Mouse (Mus musculus): ENCODE measurements at regions not wholly inside any gene's neighbourhood (a gene's known extent, or its start where the extent isn't known, plus 50 kb on each side); places are given as distances from the start of the nearest gene placed in this dataset.

- no peak overlapping the region for H3K27ac ChIP-seq
- H3K4me1 ChIP-seq = peaks cover 13% of the 10 kb centered on the region
- H3K36me3 ChIP-seq = no peaks in the 10 kb centered on the region
- 63% methylated on average over 5 of the region's 5 CpGs for WGBS
- no peak for DNase-seq (ENCODE audit: low spot score)
- H3K4me3 ChIP-seq = no peak overlapping the region
- no peaks in the 10 kb centered on the region for H3K9me3 ChIP-seq
- H3K27me3 ChIP-seq (ENCODE audit: insufficient read depth, poor library complexity, severe bottlenecking) = no peaks in the 10 kb centered on the region
Measured at GRCm38 (mm10) chr9:115361191-115361590, 51.0 kb upstream of the Stt3b start.

GRCm38 (mm10) chr9:115361881-115362280 lies 51.7 kb upstream of the Stt3b start:
- Histone ChIP-seq H3K9me3 (no peaks in the 10 kb centered on the region), H3K36me3 (no peaks in the 10 kb centered on the region), H3K27ac (no peak overlapping the region), H3K27me3 (ENCODE audit: insufficient read depth, poor library complexity, severe bottlenecking) (no peaks in the 10 kb centered on the region), H3K4me1 (peaks cover 6% of the 10 kb centered on the region), H3K4me3 (no peak overlapping the region)
- DNase-seq (ENCODE audit: low spot score) = no peak
- WGBS = 87% methylated on average over 11 of the region's 11 CpGs

GRCm38 (mm10) chr9:115362486-115362885 lies 52.3 kb upstream of the Stt3b start:
- Histone ChIP-seq H3K27ac (no peak overlapping the region), H3K27me3 (ENCODE audit: insufficient read depth, poor library complexity, severe bottlenecking) (no peaks in the 10 kb centered on the region)
- 85% methylated on average over 4 of the region's 4 CpGs for WGBS

DNA sequence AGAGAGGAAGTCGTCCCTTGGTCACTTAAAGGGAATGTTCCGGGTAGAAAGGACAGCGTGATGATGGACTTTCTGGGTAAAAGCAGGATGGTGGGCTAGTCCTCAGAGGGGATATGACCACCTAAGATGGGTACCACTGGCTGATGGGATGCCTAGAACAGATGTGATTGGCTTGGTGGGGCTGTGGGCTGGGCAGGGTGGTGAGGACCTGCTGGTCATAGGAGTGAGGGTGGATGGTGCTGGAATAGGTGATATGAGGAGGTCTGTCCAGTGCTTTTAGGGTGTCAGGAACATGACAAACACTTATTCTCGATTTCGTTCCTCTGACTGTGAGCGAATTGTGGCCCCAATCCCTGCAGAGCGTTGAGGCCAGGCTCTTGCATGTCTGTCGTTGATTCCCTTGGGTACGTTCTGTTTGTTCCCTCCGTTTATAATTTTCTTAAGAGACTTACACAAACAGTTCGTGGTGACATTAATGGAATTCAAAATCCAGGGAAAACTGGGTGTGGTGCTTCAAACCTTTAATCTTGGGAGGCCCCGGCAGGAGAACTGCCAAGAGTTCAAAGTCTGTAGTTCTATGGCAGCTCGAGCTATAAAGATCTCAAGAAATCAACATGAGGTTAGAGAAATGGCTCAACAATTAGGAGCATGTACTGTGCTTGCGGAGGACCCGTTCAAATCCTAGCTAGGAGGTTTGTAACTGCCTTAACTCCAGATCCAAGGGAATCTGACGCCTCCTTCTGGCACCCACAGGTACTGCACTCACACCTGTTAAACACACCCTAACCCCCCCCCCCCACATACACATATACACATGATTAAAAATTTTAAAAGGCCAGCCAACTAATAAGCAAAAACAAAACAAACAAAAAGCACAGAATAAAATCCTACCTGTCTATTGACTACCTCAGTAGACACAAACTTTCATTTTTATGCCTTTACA lies 55.0 kb upstream of the Stt3b start:
- Histone ChIP-seq H3K4me1 (no peaks in the 10 kb centered on the region), H3K36me3 (no peaks in the 10 kb centered on the region), H3K4me3 (no peak overlapping the region), H3K27me3 (ENCODE audit: insufficient read depth, poor library complexity, severe bottlenecking) (no peaks in the 10 kb centered on the region), H3K9me3 (no peaks in the 10 kb centered on the region), H3K27ac (no peak overlapping the region)
- WGBS = 91% methylated on average over 16 of the region's 16 CpGs
- no peak for DNase-seq (ENCODE audit: low spot score)

More at GRCm38 (mm10) chr9:115362486-115362885, 52.3 kb upstream of the Stt3b start:
- H3K9me3 ChIP-seq = no peaks in the 10 kb centered on the region
- no peak overlapping the region for H3K4me3 ChIP-seq
- peaks cover under 1% of the 10 kb centered on the region for H3K4me1 ChIP-seq
- no peak for DNase-seq (ENCODE audit: low spot score)
- H3K36me3 ChIP-seq = no peaks in the 10 kb centered on the region

DNA sequence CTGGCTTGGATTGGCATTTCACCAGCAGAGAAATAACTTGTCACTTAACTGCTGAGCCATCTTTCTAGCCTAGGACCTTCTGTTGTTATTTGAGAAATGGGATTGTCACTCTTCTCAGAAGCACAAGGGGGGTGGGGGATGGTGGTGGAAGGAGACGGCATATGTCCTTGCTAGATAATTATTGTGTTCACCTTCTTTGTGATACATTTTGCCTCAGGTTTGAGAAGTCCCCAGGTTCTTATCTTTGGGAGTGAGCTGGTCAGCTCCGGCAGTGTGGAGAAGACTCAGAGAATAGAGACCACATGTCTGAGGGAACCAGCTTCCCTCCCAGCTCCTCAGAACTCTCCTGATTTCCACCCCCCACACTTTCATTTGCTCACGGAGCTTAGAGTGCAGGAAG lies 57.6 kb upstream of the Stt3b start:
- Histone ChIP-seq H3K27me3 (ENCODE audit: insufficient read depth, poor library complexity, severe bottlenecking) (no peaks in the 10 kb centered on the region), H3K4me3 (no peak overlapping the region), H3K27ac (no peak overlapping the region), H3K9me3 (no peaks in the 10 kb centered on the region), H3K4me1 (no peaks in the 10 kb centered on the region), H3K36me3 (no peaks in the 10 kb centered on the region)
- DNase-seq (ENCODE audit: low spot score) = no peak
- WGBS = 41% methylated on average over 3 of the region's 3 CpGs

DNA sequence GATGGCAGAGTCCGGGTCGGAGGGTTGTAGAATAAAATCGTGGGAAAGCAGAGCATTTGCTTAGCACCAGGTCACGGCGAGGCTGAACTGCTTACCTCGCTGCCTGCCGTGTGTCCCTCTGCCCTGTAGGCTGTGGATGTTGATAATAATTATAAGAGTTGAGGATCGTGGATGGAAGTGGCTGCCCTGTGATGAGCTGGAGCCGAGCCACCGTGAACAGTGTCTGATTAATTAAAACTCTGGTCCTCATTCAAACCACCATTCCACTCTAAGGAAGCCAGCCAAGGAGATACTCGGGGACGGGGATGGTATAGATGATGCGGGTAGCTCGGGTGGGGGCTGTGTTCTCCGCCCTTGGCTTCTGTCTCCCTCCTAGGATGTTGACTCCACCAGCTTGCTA lies 70.1 kb upstream of the Stt3b start:
- WGBS = 87% methylated on average over 15 of the region's 15 CpGs
- Histone ChIP-seq H3K9me3 (no peaks in the 10 kb centered on the region), H3K27me3 (ENCODE audit: insufficient read depth, poor library complexity, severe bottlenecking) (no peaks in the 10 kb centered on the region), H3K36me3 (no peaks in the 10 kb centered on the region), H3K4me3 (no peak overlapping the region), H3K4me1 (0 out of 2 replicates have a peak, but pooled peaks cover 3% of the 10 kb centered on the region), H3K27ac (no peak overlapping the region)
- DNase-seq (ENCODE audit: low spot score) = no peak

DNA sequence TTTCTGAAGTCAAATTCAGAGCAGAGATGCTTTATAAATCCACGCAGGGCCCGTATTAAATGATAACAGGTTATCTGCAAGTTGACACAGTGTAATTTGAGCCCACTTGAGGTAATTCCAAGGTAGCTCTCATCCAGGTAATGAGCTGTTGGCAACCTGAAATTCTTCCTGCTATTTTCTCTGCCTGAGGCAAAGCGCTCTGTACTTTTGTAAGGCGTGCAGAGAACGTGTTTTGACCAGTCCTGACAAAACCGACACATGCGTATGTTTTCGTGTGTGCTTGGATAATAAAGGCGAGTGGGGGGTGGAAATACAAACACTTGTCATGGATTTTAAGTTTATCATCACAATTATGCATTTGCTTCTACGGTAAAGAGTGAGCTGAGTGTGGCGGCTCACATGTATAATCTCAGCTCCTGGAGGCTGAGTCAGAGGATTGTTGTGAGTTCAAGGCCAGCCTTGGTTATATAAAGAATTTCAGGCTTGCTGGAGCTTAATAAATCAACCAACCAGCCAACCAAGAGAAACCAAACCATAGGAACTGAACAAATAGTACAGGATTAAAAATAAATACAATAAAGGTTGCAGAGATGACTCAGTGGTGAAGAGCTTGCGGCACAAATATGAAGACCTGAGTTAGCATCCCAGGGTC lies 72.7 kb upstream of the Stt3b start:
- no peak for DNase-seq (ENCODE audit: low spot score)
- no peaks in the 10 kb centered on the region for H3K36me3 ChIP-seq
- H3K27ac ChIP-seq = no peak overlapping the region
- no peaks in the 10 kb centered on the region for H3K27me3 ChIP-seq (ENCODE audit: insufficient read depth, poor library complexity, severe bottlenecking)
- H3K4me3 ChIP-seq = no peak overlapping the region
- H3K4me1 ChIP-seq = peaks cover 10% of the 10 kb centered on the region; the same call in 1 of the 2 replicates
- no peaks in the 10 kb centered on the region for H3K9me3 ChIP-seq
- 90% methylated on average over 12 of the region's 12 CpGs for WGBS

GRCm38 (mm10) chr9:115383935-115384334 lies 73.7 kb upstream of the Stt3b start:
- Histone ChIP-seq H3K27ac (no peak overlapping the region; the same call in 1 of the 2 replicates), H3K4me3 (no peak overlapping the region), H3K4me1 (peaks cover 10% of the 10 kb centered on the region; the same call in 1 of the 2 replicates), H3K27me3 (ENCODE audit: insufficient read depth, poor library complexity, severe bottlenecking) (no peaks in the 10 kb centered on the region), H3K36me3 (no peaks in the 10 kb centered on the region), H3K9me3 (no peaks in the 10 kb centered on the region)
- no peak for DNase-seq (ENCODE audit: low spot score)
- 51% methylated on average over 4 of the region's 4 CpGs for WGBS

DNA sequence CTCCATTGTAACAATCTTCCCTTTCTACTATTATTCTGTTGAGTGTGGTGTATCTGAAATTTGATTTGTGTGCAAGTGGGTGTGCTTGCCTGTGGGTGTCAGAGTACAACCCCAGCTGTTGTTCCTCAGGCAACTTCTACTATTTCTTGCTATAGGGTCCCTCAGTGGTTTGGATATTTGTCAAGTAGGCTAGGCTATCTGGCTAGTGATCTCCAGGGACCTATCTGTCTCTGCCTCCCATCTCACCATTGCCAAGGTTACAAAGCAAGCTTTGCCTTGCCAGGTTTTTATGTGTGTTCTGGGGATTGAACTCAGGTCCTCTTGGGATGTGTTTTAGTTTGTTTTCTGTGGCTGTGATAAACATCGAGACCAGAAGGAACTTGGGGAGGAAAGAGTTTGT lies 74.1 kb upstream of the Stt3b start:
- Histone ChIP-seq H3K9me3 (no peaks in the 10 kb centered on the region), H3K4me1 (peaks cover 10% of the 10 kb centered on the region; the same call in 1 of the 2 replicates), H3K27me3 (ENCODE audit: insufficient read depth, poor library complexity, severe bottlenecking) (no peaks in the 10 kb centered on the region), H3K27ac (no peak overlapping the region; the same call in 1 of the 2 replicates), H3K4me3 (no peak overlapping the region), H3K36me3 (no peaks in the 10 kb centered on the region)
- no peak for DNase-seq (ENCODE audit: low spot score)
- 91% methylated on average over 1 of the region's 1 CpGs for WGBS

GRCm38 (mm10) chr9:115387471-115388360 lies 77.5 kb upstream of the Stt3b start:
- no peak for DNase-seq (ENCODE audit: low spot score)
- no peak overlapping the region for H3K4me3 ChIP-seq
- no peaks in the 10 kb centered on the region for H3K27me3 ChIP-seq (ENCODE audit: insufficient read depth, poor library complexity, severe bottlenecking)
- no peaks in the 10 kb centered on the region for H3K9me3 ChIP-seq
- H3K4me1 ChIP-seq = peaks cover 28% of the 10 kb centered on the region
- no peaks in the 10 kb centered on the region for H3K36me3 ChIP-seq
- WGBS = 82% methylated on average over 26 of the region's 26 CpGs
- no peak overlapping the region for H3K27ac ChIP-seq

GRCm38 (mm10) chr9:115388361-115388759 lies 78.1 kb upstream of the Stt3b start:
- Histone ChIP-seq H3K27me3 (ENCODE audit: insufficient read depth, poor library complexity, severe bottlenecking) (no peaks in the 10 kb centered on the region), H3K36me3 (no peaks in the 10 kb centered on the region), H3K4me3 (no peak overlapping the region), H3K9me3 (no peaks in the 10 kb centered on the region), H3K27ac (no peak overlapping the region), H3K4me1 (peaks cover 28% of the 10 kb centered on the region)
- DNase-seq (ENCODE audit: low spot score) = no peak
- WGBS = 86% methylated on average over 11 of the region's 11 CpGs

DNA sequence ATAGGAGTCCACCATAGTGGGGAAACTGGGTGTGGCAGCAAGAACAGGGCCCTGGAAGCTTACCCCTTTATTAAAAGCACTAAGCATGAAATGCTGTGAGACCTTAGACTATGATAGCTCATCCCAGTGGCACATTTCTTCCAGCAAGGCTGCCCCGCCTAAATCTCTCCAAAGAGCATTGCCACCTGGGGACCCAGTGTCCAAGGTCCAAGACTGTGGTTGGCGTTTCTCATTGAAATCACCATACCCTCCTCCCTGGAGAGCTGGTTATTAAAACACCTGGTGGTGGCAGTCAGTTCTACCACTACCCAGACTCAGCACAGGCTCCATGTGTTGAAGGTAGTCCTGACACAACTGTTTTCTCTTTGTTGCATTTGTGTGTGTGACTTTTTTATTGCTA lies 78.9 kb upstream of the Stt3b start:
- Histone ChIP-seq H3K27ac (no peak overlapping the region), H3K4me3 (no peak overlapping the region), H3K36me3 (no peaks in the 10 kb centered on the region), H3K27me3 (ENCODE audit: insufficient read depth, poor library complexity, severe bottlenecking) (no peaks in the 10 kb centered on the region), H3K9me3 (no peaks in the 10 kb centered on the region), H3K4me1 (peaks cover 25% of the 10 kb centered on the region)
- no peak for DNase-seq (ENCODE audit: low spot score)
- WGBS = 91% methylated on average over 2 of the region's 2 CpGs
